In genomic region chr5:135900701-135901100, GRCm38 (mm10) we compare ENCODE assay signal across 15 mouse cellular contexts. TPM values are rescaled to one million over a fixed set of nuclear protein-coding genes. Genes with fewer than 3 reads are reported as not detected.
A peak's percentile ranks its signal among the peaks of the same experiment; 100 is the strongest.
DNase-seq lines count a peak whose midpoint lies in the region; ATAC-seq and TF ChIP-seq lines count a peak whose summit lies in the region.
"Had no signal": no experiment of that assay in that cellular context is flagged by ENCODE, and none has a peak within 500 bp of the region (broad histone marks: within the 10 kb centered on the region; RNA-seq: fewer than 3 reads in every experiment).

No protein-coding gene starts in this region.

- no peak overlapping the region for H3K4me3 ChIP-seq in kidney, postnatal 0 days (replicated peaks; ENCODE audit: low read depth, low read length)
- no peak overlapping the region for H3K4me3 ChIP-seq in lung, postnatal 0 days (ENCODE audit: low read depth, low read length)
- no peak overlapping the region for H3K4me3 ChIP-seq in myocyte
- no peak overlapping the region for H3K4me3 ChIP-seq in forebrain, embryonic 12.5 days (replicated peaks)
- H3K4me3 ChIP-seq: kidney, embryonic 15.5 days; limb, embryonic 13.5 days; midbrain, embryonic 15.5 days; neural tube, embryonic 12.5 days had no signal

- no peak overlapping the region for H3K9ac ChIP-seq in kidney, postnatal 0 days (ENCODE audit: low read depth, low read length)
- no peak overlapping the region for H3K9ac ChIP-seq in lung, postnatal 0 days (replicated peaks; ENCODE audit: low read depth)
- no peak overlapping the region for H3K9ac ChIP-seq in forebrain, embryonic 12.5 days
- H3K9ac ChIP-seq: kidney, embryonic 15.5 days; limb, embryonic 13.5 days; midbrain, embryonic 15.5 days; neural tube, embryonic 12.5 days had no signal

- no peak for TF ChIP-seq POLR2A in myocyte (IDR thresholded peaks at IDR 0.05; ENCODE audit: insufficient read length, low read depth)

- no peaks in the 10 kb centered on the region for H3K9me3 ChIP-seq in kidney, postnatal 0 days (replicated peaks; ENCODE audit: low read length)
- no peaks in the 10 kb centered on the region for H3K9me3 ChIP-seq in lung, postnatal 0 days (ENCODE audit: low read length)
- H3K9me3 ChIP-seq in forebrain, embryonic 12.5 days = no peaks in the 10 kb centered on the region
- H3K9me3 ChIP-seq: kidney, embryonic 15.5 days; limb, embryonic 13.5 days; midbrain, embryonic 15.5 days; neural tube, embryonic 12.5 days had no signal

- TF ChIP-seq EP300 in lung, postnatal 0 days (IDR thresholded peaks at IDR 0.05) = no peak

- peak; percentile 22 for DNase-seq in CD4-positive, CD25-positive, alpha-beta regulatory T cell, adult 2 months (ENCODE audit: low read depth, low spot score)
- DNase-seq in kidney, postnatal 0 days (ENCODE audit: low spot score) = no peak
- DNase-seq in kidney, postnatal 25 days = no peak
- DNase-seq in lung, postnatal 0 days (ENCODE audit: low spot score) = no peak
- no peak for DNase-seq in lung, postnatal 14 days
- DNase-seq: cerebellum, adult 18-20 months; right cerebral cortex, postnatal 4 days had no signal

- H3K27ac ChIP-seq in kidney, postnatal 0 days = no peak overlapping the region
- H3K27ac ChIP-seq in lung, postnatal 0 days (ENCODE audit: low read length) = no peak overlapping the region
- no peak overlapping the region for H3K27ac ChIP-seq in forebrain, embryonic 12.5 days
- H3K27ac ChIP-seq: kidney, embryonic 15.5 days; limb, embryonic 13.5 days; midbrain, embryonic 15.5 days; neural tube, embryonic 12.5 days had no signal

- WGBS in kidney, postnatal 0 days = 71% methylated on average over 3 of the region's 3 CpGs
- 81% methylated on average over 3 of the region's 3 CpGs for WGBS in lung, postnatal 0 days
- WGBS in forebrain, embryonic 12.5 days = 75% methylated on average over 3 of the region's 3 CpGs

- no peaks in the 10 kb centered on the region for H3K4me1 ChIP-seq in kidney, postnatal 0 days (replicated peaks; ENCODE audit: insufficient read depth, low read length)
- peaks cover under 1% of the 10 kb centered on the region; the same call in 1 of the 2 replicates for H3K4me1 ChIP-seq in lung, postnatal 0 days (ENCODE audit: insufficient read depth, low read depth, low read length)
- H3K4me1 ChIP-seq in forebrain, embryonic 12.5 days = peaks cover 21% of the 10 kb centered on the region

- no peaks in the 10 kb centered on the region for H3K79me2 ChIP-seq in myocyte (ENCODE audit: control insufficient read depth, insufficient read depth)

- no peak for ATAC-seq in CD4-positive, CD25-positive, alpha-beta regulatory T cell, adult 4 months
- ATAC-seq in kidney, postnatal 0 days (replicated peaks; ENCODE audit: low FRiP score, low read depth) = no peak
- no peak for ATAC-seq in lung, postnatal 0 days
- ATAC-seq in forebrain, embryonic 12.5 days (ENCODE audit: low FRiP score) = no peak
- ATAC-seq: hindbrain, embryonic 16.5 days; midbrain, embryonic 15.5 days had no signal

- peak; percentile 52; the same call in 1 of the 2 replicates for TF ChIP-seq CTCF in kidney, postnatal 0 days (IDR thresholded peaks at IDR 0.05; ENCODE audit: low read depth)
- peak; percentile 57 for TF ChIP-seq CTCF in lung, postnatal 0 days (IDR thresholded peaks at IDR 0.05)

- H3K27me3 ChIP-seq in kidney, postnatal 0 days (ENCODE audit: insufficient read depth, low read length) = no peaks in the 10 kb centered on the region
- no peaks in the 10 kb centered on the region for H3K27me3 ChIP-seq in lung, postnatal 0 days (replicated peaks; ENCODE audit: insufficient read depth, low read length)
- H3K27me3 ChIP-seq in myocyte (ENCODE audit: control insufficient read depth, insufficient read depth, insufficient read length) = no peaks in the 10 kb centered on the region
- no peaks in the 10 kb centered on the region for H3K27me3 ChIP-seq in forebrain, embryonic 12.5 days
- H3K27me3 ChIP-seq: kidney, embryonic 15.5 days; limb, embryonic 13.5 days; midbrain, embryonic 15.5 days; neural tube, embryonic 12.5 days had no signal

- no peaks in the 10 kb centered on the region for H3K36me3 ChIP-seq in kidney, postnatal 0 days (ENCODE audit: insufficient read depth, low read length)
- no peaks in the 10 kb centered on the region for H3K36me3 ChIP-seq in lung, postnatal 0 days (ENCODE audit: insufficient read depth, low read length)
- H3K36me3 ChIP-seq in myocyte (ENCODE audit: control insufficient read depth, insufficient read depth) = no peaks in the 10 kb centered on the region
- no peaks in the 10 kb centered on the region for H3K36me3 ChIP-seq in forebrain, embryonic 12.5 days (replicated peaks)
- H3K36me3 ChIP-seq: kidney, embryonic 15.5 days; midbrain, embryonic 15.5 days; neural tube, embryonic 12.5 days had no signal

- H3K4me2 ChIP-seq in kidney, postnatal 0 days (ENCODE audit: low read length) = no peak overlapping the region
- H3K4me2 ChIP-seq in lung, postnatal 0 days (replicated peaks; ENCODE audit: low read depth, low read length) = no peak overlapping the region
- H3K4me2 ChIP-seq in myocyte (ENCODE audit: low read depth) = no peak overlapping the region
- H3K4me2 ChIP-seq in forebrain, embryonic 12.5 days = no peak overlapping the region
- H3K4me2 ChIP-seq: kidney, embryonic 15.5 days; limb, embryonic 13.5 days; midbrain, embryonic 15.5 days; neural tube, embryonic 12.5 days had no signal

- H3ac ChIP-seq in myocyte (ENCODE audit: control insufficient read depth, insufficient read length) = no peak overlapping the region

TF ChIP-seq in myocyte, 11 proteins besides CTCF, POLR2A, EP300 and RAD21:
- TF ChIP-seq TCF3 (IDR thresholded peaks at IDR 0.05; ENCODE audit: insufficient read length, low read depth) (no peak), MYOG (IDR thresholded peaks at IDR 0.05; ENCODE audit: control insufficient read depth in 1 of 3, insufficient read depth in 1 of 3, insufficient read length in 2 of 3, low read depth in 2 of 3) (no peak), MYOD1 (IDR thresholded peaks at IDR 0.05; ENCODE audit: control insufficient read depth in 1 of 3, insufficient read length in 2 of 3, low read depth in 2 of 3) (peak in 2 of 3 experiments; percentile 52 to 58)

RNA-seq across cellular contexts. Expression of gene Hspb1, which starts 13.0 kb away (rescaled TPM):
- polyA plus RNA-seq in CD4-positive, CD25-positive, alpha-beta regulatory T cell, adult 4 months (2017; shearing (Covaris generic)) = 1 to 10 TPM in 1 of 2 experiments, not detected in 1; 1.3 TPM
- 99.9 and 113 TPM in 2 replicates for polyA plus RNA-seq in kidney, postnatal 0 days (2015; fragmentation: Nextera tagmentation; extraction: Ambion mirVana)
- 198 and 248 TPM in 2 replicates for polyA plus RNA-seq in lung, postnatal 0 days (2015; fragmentation: Nextera tagmentation; extraction: Ambion mirVana)
- 622 TPM for polyA plus RNA-seq in myocyte (2012; fragmentation: generic; extraction: Trizol)
- polyA plus RNA-seq in forebrain, embryonic 12.5 days (2016; fragmentation: Nextera tagmentation; extraction: Ambion mirVana) = 7.8 and 10.7 TPM in 2 replicates

RNA-seq across cellular contexts. Expression of gene Ywhag, which starts 33.7 kb away (rescaled TPM):
- 10 to 100 TPM; 29.6 to 47.8 TPM for polyA plus RNA-seq in CD4-positive, CD25-positive, alpha-beta regulatory T cell, adult 4 months (2017; shearing (Covaris generic))
- polyA plus RNA-seq in kidney, postnatal 0 days (2015; fragmentation: Nextera tagmentation; extraction: Ambion mirVana) = 89.4 and 105 TPM in 2 replicates
- 75.5 and 87.5 TPM in 2 replicates for polyA plus RNA-seq in lung, postnatal 0 days (2015; fragmentation: Nextera tagmentation; extraction: Ambion mirVana)
- 244 TPM for polyA plus RNA-seq in myocyte (2012; fragmentation: generic; extraction: Trizol)
- polyA plus RNA-seq in forebrain, embryonic 12.5 days (2016; fragmentation: Nextera tagmentation; extraction: Ambion mirVana) = 410 and 460 TPM in 2 replicates
